Comparison of ENCODE assay signal across 21 mouse cellular contexts in genomic region chr3:58399931-58400330, GRCm38 (mm10). TPM values are rescaled to one million over a fixed set of nuclear protein-coding genes. Genes with fewer than 3 reads are reported as not detected.
DNase-seq lines count a peak whose midpoint lies in the region; TF ChIP-seq lines count a peak whose summit lies in the region.
"Had no signal": no experiment of that assay in that cellular context is flagged by ENCODE, and none has a peak within 500 bp of the region (broad histone marks: within the 10 kb centered on the region; RNA-seq: fewer than 3 reads in every experiment).

No protein-coding gene starts in this region.

- H3K27ac ChIP-seq in embryonic fibroblast, embryonic 13.5 days (ENCODE audit: insufficient read depth, low read length): peak overlapping the region; percentile 22
- H3K27ac ChIP-seq: embryonic facial prominence, embryonic 15.5 days; forebrain, embryonic 15.5 days; heart, adult 2 months; hindbrain, embryonic 13.5 days; hindbrain, postnatal 0 days had no signal

- TF ChIP-seq CTCF in embryonic fibroblast, embryonic 13.5 days (IDR thresholded peaks at IDR 0.05; ENCODE audit: borderline replicate concordance, insufficient read depth, low read length): no peak

- H3K4me3 ChIP-seq in embryonic fibroblast, embryonic 13.5 days (ENCODE audit: insufficient read depth, low read length): no peak overlapping the region
- H3K4me3 ChIP-seq: embryonic facial prominence, embryonic 15.5 days; forebrain, embryonic 15.5 days; heart, adult 2 months; heart, embryonic 12.5 days; hindbrain, embryonic 13.5 days had no signal

- TF ChIP-seq POLR2A in embryonic fibroblast, embryonic 13.5 days (IDR thresholded peaks at IDR 0.05; ENCODE audit: low read depth, low read length): no peak

- peak; percentile 20 for DNase-seq in heart, postnatal 4 days
- DNase-seq in heart, adult 9 months (ENCODE audit: low spot score in 2 of 2): no peak
- peak; percentile 8 for DNase-seq in NIH3T3 (ENCODE audit: low read depth)
- no peak for DNase-seq in ovary, adult 18-20 months (ENCODE audit: low spot score)
- no peak for DNase-seq in cerebellum, adult 11-12 months
- DNase-seq: adrenal gland, adult 2 months; adrenal gland, postnatal 25 days; B cell, adult 2 months; cerebellum, adult 8-10 months; cerebellum, postnatal 25 days; gastrocnemius, postnatal 10 days; heart, adult 2 months; heart, postnatal 36 days; kidney, adult 11 months; kidney, adult 9 months had no signal

- peaks cover 5% of the 10 kb centered on the region for H3K4me1 ChIP-seq in embryonic fibroblast, embryonic 13.5 days (ENCODE audit: control insufficient read depth, insufficient read depth, low read length)
- H3K4me1 ChIP-seq: embryonic facial prominence, embryonic 15.5 days; forebrain, embryonic 15.5 days; hindbrain, embryonic 13.5 days had no signal

RNA-seq across cellular contexts. Expression of gene Tsc22d2, which starts 14.6 kb away (rescaled TPM):
- total RNA-seq in heart, postnatal 4 days (2021): 10 to 100 TPM; 46.7 to 49.8 TPM
- polyA plus RNA-seq in embryonic fibroblast, embryonic 13.5 days (2011; ENCODE audit: insufficient read length, low read depth, missing spikeins): 94.4 and 114 TPM in 2 replicates

Comparison
In these comparisons a context has a peak if more than half of its experiments do, and no peak if none do; other contexts are left out.
1. DNase-seq: peak in heart, postnatal 4 days (single experiment) and NIH3T3 (single experiment); none in heart, adult 9 months (0 of 2), ovary, adult 18-20 months (single experiment) and cerebellum, adult 11-12 months (single experiment).